Mouse (Mus musculus): ENCODE data around the gene Tcf7l2.

Tcf7l2 gene

DNA sequence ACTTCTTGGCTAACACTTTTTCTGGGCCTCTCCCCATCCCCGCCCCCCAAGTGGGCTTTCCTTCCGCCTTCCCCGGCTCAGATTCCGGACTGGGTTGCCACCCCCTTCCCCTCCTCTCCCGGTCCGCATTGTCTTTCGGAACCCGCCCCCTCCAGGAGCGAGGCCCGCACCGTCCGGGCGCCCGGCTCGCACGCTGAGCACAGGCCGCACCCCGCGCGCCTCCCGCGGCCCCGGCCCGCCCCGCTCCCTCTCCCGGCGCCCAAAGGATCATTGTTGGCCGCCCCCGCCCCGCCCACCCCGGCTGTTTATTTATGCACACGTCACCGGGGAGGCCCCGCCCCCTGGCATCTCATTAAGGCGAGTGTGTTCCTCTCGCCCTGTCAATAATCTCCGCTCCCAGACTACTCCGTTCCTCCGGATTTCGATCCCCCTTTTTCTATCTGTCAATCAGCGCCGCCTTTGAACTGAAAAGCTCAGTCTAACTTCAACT, at the start of gene Tcf7l2:
Tcf7l2 (plus strand) TSS at position 382 of the 490 bp plus-strand sequence.
- DNase-seq (ENCODE audit: low spot score), result peak; percentile 31

DNA sequence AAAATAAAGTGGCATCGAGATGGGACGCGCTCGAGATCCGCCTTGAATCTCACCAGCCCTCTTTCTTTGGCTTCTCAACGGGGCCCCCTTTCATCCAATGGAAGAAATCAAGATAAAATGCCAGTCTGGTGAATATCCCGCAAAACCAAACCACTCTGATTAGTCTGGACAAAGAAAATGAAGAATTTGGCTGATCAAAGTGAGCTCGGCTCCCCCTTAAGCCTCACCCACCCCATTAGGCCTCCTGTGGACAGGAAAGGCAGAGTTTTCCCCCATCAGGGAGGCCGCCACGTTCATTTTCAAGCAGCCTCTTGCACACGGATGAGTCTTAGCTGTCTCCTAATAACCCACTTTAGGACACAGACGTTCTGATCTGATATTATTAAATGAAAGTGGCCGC, 47.0 kb upstream of the Tcf7l2 start:
- DNase-seq (ENCODE audit: low spot score), result no peak

DNA sequence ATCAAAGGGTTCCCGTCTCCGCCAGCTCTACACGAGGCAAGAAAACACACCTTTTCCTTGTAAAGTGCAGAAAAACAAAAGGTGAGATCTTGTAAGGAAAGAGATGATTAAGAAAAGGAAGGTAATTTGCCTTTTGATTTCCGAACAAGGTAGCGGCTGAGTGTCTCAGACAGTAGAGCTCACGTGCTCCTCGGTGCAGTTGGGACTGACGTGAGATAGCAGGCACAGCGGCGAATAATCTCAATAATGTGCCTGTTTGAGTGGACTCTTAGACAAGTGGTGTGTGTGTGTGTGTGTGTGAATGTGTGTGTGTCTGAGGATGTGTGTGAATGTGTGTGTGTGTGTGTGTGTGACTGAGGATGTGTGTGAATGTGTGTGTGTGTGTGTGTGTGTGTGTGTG, 46.2 kb upstream of the Tcf7l2 start:
- DNase-seq (ENCODE audit: low spot score), result no peak

DNA sequence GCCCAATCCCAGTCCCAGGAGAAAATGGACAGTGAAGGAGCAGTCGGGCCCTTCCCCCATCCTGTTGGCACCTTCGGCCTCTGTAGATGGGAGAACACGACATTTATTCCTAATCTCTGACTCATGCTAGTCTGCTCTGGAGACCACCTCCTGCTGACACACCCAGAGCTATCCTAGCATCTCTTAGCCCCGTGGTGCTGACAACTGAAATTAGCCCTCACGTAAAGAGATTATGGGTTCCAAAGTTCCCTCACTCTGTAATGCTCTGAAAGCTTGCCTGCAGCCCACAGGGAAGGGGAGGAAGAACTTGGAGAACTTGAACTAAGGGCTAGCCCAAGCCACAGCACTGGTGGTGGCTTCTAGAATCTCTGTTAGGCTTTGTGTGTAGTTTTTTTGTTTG, 42.7 kb upstream of the Tcf7l2 start:
- no peak for DNase-seq (ENCODE audit: low spot score)

DNA sequence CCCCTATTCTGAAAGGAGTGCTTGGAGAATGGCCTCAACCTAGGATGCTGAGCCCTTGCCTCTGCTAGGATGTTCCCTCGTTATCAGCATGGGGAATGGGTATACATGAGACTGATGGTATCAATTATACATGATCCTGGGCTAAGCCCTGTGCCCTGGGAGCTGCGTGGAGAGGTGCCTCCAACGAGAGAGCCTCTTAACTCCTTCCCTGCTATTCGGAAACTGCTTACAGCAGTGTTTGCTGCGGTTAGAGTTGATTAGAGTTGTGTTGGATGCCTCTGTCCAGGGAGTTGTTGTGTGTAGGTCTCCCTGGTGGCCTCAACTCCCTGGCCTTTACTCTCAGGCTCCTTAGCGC, 41.4 kb upstream of the Tcf7l2 start:
- no peak for DNase-seq (ENCODE audit: low spot score)

DNA sequence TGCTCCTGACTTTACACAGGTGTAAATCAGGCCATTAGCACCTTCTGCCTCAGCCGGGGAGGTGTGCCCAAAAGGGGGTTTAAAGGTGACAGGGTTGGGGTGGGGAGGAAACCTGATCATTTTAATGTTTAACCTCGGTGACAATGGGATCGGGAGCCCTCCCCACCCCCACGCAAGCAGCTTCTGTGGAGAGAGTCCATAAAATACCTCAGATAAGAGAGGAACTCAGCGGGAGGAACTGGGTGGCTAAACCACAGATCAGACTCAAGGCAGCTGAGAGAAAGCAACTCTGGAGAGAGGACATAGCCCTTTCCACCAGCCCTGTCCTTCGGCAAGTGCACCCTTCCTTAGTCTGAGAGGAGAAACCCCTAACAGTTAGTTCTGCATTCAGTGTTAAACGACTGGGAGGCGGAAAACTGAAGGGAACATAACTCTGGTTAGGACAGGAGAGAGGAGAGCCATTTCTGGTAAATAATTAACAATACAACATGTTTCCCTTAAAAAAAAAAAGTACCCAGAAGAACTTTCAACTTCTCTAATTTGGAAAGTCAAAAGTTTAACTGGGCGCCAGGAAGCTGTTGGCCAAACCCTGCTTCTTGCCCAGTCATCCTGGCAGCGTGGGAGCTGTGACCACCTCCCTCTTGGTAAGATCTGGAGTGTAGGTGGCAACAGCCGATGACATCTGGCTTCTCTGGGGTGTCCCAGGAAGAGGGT, 40.9 kb upstream of the Tcf7l2 start:
- DNase-seq (ENCODE audit: low spot score), result no peak

DNA sequence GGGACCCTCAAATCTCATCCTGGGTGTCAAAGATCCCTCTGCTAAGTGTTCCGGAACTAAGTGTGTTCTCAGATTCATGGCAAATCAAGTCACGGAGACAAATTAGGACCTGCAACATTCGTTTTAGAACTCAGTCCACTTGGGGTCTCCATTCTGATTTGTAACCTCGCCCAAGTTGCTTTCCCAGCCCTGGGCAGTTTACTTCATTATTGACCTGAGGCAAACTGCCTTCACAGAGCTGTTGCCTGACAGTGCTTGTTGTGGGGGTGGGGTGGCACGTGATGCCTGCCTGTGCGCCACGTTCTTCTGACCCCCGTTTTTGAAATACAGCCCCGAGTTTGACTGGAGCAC, 40.4 kb upstream of the Tcf7l2 start:
- DNase-seq (ENCODE audit: low spot score), result no peak

DNA sequence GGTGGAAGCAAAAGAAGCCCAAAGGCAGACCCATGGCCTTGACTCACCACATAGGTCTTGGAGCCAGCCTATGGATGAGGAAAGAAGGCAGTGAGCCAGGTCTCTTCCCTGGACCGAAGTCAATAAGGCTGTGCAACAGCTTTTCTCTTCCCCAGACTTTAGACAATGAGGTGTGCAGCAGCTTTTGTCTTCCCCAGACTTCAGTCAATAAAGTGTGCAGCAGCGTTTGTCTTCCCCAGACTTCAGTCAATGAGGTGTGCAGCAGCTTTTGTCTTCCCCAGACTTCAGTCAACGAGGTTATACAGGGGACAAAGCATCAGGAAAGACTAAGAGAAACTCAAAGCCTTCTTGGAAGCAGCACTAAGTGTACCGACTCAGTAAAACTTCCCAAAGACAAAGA, 39.5 kb upstream of the Tcf7l2 start:
- no peak for DNase-seq (ENCODE audit: low spot score)

DNA sequence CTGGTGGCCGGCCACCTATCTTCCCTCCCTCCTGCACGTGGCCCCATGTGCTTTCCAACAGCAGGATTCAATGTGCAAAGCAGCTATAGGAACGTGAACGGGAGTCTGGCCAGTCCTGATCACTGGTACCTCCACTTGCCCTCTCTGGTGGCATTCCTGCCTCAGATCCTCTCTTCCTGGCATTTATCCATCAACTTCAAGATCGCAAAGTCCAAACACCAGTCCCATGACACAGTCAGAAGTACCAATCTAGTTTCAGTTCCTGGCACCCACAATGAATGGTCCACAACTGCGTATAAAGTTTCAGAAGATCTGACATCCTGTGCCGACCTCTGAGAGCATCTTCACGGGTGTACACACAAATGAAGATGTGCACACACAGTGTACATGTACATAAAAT, 38.9 kb upstream of the Tcf7l2 start:
- DNase-seq (ENCODE audit: low spot score), result no peak

DNA sequence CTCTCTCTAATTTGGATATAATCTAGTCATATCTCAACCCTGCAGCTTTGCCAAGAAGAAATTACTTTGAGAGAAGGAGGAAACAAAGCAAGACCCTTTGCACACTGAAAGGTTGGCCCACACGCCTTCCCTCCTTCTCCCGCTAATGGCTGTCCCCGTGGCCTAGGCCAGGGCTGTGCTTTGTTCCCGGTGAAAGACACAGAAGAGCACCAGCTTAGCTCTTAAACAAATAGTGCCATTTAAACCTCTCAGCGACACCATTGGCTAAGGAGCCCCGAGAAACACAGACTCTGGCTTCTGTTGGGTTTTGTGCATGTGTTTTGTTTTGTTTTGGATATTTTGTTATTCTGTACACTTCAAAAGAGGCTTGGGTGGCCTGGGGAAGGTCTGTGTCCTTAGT, 37.5 kb upstream of the Tcf7l2 start:
- DNase-seq (ENCODE audit: low spot score), result no peak

DNA sequence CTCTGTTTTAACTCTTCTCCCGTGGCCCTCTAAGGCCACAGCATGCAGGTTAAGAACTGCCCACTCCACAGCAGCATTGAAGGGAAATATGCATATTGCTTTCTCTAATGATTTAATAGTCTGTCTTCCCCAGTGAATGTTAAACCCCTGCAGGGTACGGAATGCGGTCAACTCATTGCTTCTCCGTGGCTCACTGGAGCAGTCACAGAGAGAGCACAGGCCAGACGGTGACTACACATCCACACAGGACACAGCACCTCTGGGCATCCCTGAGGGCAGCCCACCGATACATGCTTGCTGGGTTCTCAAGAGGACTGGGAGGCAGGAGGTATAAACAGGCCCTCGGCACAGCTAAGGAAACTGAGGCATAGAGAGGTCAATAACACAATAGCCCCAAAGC, 35.3 kb upstream of the Tcf7l2 start:
- no peak for DNase-seq (ENCODE audit: low spot score)

DNA sequence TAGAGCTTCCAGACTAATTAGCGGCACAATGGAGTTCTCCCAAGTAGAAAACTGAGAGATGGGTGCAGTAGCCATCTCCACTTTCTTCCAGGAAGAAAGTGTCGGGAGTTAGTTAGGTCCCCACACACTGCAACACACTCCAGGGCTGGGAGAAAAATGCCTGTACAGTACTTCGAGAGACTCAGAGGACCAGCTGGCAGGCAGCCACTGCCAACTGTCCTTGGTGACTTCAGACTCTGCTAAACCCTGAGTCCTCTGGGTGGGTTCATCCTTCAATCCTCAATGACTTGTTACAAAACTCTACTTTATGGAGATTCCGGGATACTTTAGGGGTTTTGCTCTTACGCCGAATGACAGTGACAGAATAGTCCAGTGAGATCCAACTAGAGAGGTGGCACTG, 34.8 kb upstream of the Tcf7l2 start:
- DNase-seq (ENCODE audit: low spot score), result no peak

DNA sequence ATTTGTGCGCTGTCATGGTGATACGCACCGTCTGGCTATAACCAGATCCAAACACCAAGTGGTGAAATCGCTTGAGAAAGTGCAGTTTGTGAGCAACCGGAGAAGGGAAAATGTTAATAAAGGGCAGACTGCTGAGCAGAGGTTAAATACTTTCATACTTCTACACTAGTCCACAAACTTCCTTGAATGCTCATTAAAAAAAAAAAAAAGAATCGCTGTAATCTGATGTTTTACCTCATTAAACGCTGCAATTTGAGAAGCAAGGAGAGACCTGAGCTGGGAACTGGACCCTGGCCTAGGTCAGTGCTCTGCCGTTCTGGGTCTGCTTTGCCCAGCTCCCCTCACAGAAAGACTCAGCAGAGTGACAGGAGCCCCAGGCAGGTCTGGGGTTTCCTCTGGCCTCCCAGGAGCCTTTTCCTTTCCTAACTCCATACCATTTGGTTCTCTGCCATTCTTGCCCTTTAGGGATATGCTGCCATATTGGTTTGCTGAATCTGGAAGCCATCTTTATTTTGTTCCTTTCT, 33.5 kb upstream of the Tcf7l2 start:
- no peak for DNase-seq (ENCODE audit: low spot score)

DNA sequence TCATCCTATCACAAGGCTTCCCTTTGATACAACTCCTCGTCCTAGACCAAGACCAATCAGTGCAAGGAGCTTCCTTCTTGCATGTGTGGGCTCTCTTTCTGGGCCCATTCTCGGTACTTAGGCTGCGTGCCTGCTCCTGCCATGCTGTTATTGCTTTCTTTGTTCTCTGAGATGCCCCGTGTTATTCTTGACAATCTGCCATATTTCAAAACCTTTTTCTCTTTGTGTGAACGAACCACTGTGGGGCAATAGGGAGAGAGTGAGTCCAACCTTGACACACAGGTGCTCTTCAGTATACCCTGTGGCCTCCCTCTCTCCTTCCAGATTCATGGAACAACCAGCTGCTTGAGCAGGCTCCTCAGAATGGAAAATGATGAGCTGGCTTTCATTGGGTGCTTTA, 30.8 kb upstream of the Tcf7l2 start:
- no peak for DNase-seq (ENCODE audit: low spot score)

DNA sequence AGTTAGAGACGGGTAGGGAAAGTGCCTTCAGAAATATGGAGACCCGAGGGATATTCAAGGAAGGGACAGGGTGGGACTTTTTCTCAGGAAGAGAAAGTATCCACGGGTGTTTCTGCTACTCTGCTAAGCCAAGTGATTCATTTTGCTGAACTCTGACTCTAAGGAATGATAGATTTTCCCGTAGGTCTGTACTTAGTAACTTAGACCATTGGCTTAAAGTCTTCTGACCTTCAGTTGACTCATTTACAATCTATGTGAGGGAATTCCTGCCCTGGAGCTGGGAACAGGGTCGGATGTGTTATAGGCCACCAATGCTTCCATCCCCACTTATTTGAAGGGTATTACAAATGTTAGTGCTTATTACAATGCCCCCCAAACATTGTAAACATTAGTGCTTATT, 29.9 kb upstream of the Tcf7l2 start:
- DNase-seq (ENCODE audit: low spot score), result no peak

DNA sequence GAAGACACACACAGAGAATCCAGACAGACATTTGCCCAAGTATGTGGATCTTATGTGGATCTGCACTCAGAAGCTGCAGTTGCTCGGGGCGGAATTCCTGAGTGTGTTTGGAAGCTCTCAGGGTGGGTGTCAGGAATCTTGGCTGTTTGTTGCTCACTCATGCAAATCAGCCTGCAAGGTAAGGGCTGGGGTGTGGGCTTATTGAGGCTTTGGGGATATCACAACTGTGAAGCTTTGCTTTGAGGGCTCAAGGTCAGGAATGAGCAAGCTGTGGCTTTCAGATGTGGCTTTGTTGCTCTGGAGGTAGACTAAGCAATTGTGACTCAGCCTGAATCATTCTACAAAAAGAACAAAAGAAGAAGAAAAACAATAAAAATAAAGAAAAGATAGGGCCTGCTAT, 28.9 kb upstream of the Tcf7l2 start:
- no peak for DNase-seq (ENCODE audit: low spot score)

DNA sequence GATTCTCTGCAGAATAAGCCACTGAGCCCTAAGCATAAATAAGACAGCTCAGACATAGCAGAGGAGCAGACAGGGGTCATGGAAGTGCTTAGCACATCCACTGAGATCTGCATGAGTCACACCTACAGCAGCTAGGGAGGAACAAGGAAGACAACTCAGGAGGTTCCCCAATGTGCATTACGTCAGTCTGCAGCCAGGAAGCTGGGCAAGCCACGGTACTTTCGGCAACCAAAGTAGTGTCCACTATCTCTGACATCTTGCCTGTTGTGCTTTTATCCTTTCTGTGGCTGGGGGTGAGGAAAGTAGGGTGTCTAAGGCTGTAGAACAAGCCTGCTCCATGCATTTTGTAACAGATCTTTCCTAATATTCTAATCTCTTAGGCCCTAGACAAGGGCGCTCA, 27.6 kb upstream of the Tcf7l2 start:
- no peak for DNase-seq (ENCODE audit: low spot score)

DNA sequence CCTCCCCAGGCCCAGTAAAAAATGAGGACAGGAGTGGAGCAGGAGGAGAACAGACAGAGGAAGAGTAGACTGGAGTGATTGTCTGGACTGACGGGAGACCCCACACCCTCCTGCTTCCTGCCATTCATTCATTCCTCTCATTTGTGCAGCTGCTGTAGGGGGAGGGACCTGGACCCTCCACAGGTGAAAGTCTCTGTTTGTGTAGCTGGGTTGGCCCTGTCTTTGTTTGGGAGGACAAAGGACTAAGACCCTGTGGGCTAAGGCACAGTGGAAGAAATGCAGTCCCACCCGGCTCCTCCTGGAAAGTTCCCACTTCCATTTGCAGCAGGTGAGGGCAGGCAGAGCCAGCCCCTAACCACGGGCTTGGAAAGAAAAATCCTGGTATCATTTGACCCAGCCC, 27.0 kb upstream of the Tcf7l2 start:
- no peak for DNase-seq (ENCODE audit: low spot score)

DNA sequence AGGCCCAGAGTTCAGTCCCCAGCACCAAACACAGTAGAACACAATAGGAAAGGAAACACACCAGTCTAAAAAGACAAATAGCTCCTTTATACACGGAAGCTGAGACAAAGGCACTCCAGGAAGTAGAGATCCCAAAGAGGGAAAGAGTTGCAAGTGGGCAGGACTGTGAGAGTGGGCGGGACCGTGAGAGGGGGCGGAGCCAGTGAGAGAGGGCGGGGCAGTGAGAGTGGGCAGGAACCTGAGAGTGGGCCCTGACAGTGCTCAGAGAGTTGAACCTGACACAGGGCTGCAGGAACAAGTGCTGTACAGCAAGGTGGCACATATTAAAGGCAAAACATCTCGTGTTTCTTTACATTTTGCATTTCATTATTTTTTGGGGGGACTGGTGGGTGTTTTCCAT, 22.5 kb upstream of the Tcf7l2 start:
- no peak for DNase-seq (ENCODE audit: low spot score)

DNA sequence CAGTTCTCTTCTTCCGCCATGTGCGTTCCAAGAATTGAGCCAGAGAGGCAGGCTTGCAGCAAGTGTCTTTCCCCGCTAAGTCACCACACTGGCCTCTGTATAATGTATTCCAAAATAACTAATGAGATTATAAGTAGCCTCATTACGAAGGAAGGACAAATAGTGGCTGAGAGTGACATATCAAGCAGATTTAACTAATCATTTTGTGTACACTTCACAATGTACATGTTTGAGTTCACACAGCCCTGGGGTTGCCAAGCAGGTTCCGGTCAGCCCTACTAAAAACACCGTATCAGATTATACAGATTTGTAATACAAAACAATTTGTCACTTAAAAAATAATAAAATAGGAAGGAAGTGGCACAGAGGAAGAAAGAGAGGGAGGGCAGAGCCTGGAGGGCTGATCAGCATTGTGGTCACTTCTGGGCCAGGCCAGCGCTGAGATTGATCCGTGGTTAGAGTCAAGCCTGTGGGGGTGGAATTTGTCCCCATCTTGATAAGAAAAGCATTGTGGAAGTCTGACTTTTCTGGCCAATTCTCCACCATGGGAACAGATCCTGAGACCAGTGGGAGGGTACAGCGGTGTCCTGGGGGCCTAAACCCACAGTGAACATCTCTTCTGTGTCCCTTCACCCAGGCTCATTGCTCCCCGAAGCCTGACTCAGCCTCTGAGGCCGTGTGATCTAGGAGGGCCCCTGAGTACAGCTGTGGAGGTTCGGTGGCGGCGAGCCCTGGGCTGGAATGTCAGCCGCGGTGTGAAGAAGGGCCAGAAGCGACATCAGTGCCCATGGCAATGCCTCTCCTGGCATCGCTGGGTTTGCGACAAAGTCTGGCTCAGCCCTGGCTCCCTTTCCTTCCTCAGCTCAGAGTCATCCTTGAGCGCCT, 21.9 kb upstream of the Tcf7l2 start:
- no peak for DNase-seq (ENCODE audit: low spot score)

DNA sequence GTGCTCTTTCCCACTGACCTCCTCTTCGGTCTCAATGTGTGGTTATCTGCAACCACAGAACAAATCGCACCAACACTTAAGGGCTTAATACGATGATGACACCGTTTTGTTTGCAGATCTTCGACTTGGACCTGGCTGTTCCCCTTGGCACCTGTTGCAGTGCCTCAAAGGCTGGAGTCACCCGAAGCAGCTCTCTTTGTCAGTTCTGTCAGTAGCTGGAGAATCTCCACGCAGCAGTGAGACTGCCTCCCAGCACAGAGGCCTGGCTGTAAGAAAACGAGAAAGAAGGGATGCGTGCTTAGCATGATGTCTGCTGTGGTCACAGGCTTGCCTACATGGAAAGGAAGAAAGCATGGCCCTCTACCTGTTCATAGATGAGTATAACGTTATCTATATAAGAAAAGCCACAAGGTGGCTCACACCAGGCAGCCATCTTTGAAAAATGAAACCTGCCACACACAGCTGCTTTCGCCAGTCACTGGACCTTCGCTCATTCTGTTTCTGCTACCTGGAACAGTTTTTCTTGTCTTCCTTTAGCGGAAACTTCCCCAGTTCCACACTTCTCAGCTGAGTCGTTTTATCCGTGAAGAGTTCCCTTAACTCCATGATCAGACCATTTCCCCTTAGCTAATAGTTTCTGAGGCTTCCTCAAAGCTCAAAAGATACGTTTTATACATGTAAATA, 21.1 kb upstream of the Tcf7l2 start:
- DNase-seq (ENCODE audit: low spot score), result no peak

DNA sequence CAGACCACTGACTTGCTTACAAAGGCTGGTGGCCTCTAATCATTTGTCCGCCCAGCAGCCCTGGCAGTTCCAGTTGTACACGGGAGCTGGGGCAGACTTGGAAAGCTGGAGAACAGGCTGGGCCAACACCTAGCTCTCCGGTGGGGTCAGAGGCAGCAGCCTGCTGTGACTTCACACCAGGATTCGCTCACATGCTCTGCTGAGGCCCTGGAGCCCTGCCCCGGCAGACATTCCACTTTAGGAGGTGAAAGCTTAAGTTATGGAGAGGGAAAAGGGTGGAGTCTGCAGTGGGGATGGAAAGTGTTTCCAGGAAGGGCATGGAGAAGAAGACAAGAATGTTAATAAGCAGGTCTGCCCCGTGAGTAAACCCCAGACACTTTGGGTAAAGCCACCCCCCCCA, 19.2 kb upstream of the Tcf7l2 start:
- no peak for DNase-seq (ENCODE audit: low spot score)

DNA sequence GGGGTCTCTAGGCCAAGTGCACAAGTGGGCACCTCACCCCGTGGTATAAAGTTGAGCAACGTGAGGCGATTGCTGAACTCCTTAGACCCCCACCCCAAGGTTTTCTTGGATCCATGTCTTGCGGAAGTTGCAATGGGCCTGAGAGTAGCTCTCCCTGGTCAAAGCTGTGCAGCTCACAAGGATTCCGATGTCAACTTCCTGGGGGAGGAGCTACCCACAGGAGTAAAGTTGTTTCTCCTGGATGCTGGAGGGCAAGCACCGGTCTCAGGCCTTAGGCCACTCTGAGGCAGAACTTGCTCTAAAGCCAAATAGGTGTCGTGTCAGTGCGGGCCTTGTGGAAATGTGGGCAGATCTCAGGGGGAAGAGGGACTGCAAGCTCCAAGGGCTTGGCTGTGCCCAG, 12.2 kb upstream of the Tcf7l2 start:
- DNase-seq (ENCODE audit: low spot score), result no peak

Measured in spleen, adult 12 weeks (tissue).